Mouse (Mus musculus): ENCODE results near the gene Pou2f1.

The Pou2f1 gene

GRCm38 (mm10) chr1:165829890-165830289 is 172.6 kb downstream of the Pou2f1 start:
- in situ Hi-C loops (cut with MboI; ENCODE audit: unreplicated experiment in 2 of 2) = no loop called here

GRCm38 (mm10) chr1:165828615-165829014 is 173.9 kb downstream of the Pou2f1 start:
- in situ Hi-C loops (cut with MboI; ENCODE audit: unreplicated experiment in 2 of 2) = no loop called here

GRCm38 (mm10) chr1:165828173-165828572 is 174.3 kb downstream of the Pou2f1 start:
- in situ Hi-C loops (cut with MboI; ENCODE audit: unreplicated experiment in 2 of 2) = no loop called here

- in situ Hi-C loops (cut with MboI; ENCODE audit: unreplicated experiment in 2 of 2) = loop anchor here in 1 of 2 experiments (25.0 kb wide), 1 partner anchor 1815 kb away; no protein-coding TSS in a partner anchor
Observed at GRCm38 (mm10) chr1:165822031-165822430, 180.4 kb downstream of the Pou2f1 start.

- in situ Hi-C loops (cut with MboI; ENCODE audit: unreplicated experiment in 2 of 2) = loop anchor here in 1 of 2 experiments (25.0 kb wide), 1 partner anchor 1818 kb away; no protein-coding TSS in a partner anchor
Observed at GRCm38 (mm10) chr1:165819147-165819546, 183.3 kb downstream of the Pou2f1 start.

- in situ Hi-C loops (cut with MboI; ENCODE audit: unreplicated experiment in 2 of 2) = loop anchor here in 1 of 2 experiments (25.0 kb wide), 1 partner anchor 1819 kb away; no protein-coding TSS in a partner anchor
Observed at GRCm38 (mm10) chr1:165818145-165818860, 184.2 kb downstream of the Pou2f1 start.

GRCm38 (mm10) chr1:165817264-165817663 is 185.2 kb downstream of the Pou2f1 start:
- in situ Hi-C loops (cut with MboI; ENCODE audit: unreplicated experiment in 2 of 2) = loop anchor here in 1 of 2 experiments (25.0 kb wide), 1 partner anchor 1820 kb away; no protein-coding TSS in a partner anchor

- in situ Hi-C loops (cut with MboI; ENCODE audit: unreplicated experiment in 2 of 2) = loop anchor here in 1 of 2 experiments (25.0 kb wide), 1 partner anchor 1821 kb away; no protein-coding TSS in a partner anchor
Observed at GRCm38 (mm10) chr1:165816391-165816790, 186.1 kb downstream of the Pou2f1 start.
